ENCODE assay signal across 8 mouse cellular contexts in the genomic region with DNA sequence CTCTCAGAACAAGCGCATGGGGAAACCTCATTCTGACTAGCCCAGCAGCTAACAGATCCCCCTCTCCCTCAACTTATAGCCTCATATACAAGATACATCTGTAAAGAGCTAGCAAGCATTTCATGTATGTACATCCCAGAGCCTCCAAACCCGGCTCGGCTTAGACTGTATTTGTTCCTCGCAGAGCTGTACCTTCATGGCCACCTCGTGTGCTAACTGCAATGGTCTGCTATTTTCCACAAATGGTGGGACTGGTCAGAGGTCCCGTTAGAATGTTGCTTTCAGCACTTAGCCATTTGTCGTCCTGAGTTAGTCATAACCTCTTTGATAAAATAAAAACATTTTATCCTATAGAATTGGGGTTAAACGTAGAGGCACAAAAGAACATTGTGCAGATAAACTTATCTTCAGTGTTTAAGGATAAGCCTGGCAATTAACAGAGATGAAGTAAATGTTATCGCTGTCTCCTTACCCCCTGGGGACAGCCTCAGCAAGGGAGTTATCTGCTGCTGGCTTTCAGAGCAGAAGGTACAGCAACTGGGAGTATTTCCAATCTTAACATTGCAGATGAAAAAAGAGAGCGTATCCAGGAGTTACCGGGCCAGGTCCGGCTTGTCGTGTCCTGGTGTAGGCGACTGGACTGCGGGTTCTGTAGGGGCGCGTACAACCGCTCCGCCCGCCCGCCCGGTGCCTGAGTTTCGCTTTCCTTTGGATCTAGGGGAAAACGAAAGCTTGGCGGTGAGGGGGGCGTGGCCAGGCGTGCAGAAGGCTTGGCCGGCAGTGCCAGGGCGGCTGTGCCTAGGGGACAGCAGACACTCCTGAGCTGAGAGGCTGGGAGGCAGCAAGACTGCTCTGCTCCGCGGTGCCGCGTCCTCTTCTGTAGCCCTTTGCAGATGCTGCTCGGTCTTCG. TPM values are rescaled to one million over a fixed set of nuclear protein-coding genes. Genes with fewer than 3 reads are reported as not detected.
A peak's percentile ranks its signal among the peaks of the same experiment; 100 is the strongest.
DNase-seq lines count a peak whose midpoint lies in the region; ATAC-seq lines count a peak whose summit lies in the region.

TSS of gene Usp18 (plus strand) at position 780 of the 910 bp plus-strand sequence.

- ATAC-seq in hindbrain, embryonic 13.5 days (ENCODE audit: low FRiP score), result peak; percentile 91

- peak within 1 kb of the TSS; percentile 78 for H3K4me2 ChIP-seq in hindbrain, embryonic 13.5 days

- H3K27me3 ChIP-seq in hindbrain, embryonic 13.5 days, result peaks cover 26% of the 10 kb centered on the region

- H3K4me3 ChIP-seq in hindbrain, embryonic 13.5 days, result peak within 1 kb of the TSS; percentile 52

- DNase-seq in R1 (ENCODE audit: low read depth, low spot score), result peak; percentile 57
- DNase-seq in cerebellum, postnatal 14 days, result peak; percentile 79 to 83
- peak; percentile 41 to 65 for DNase-seq in frontal cortex, postnatal 14 days (ENCODE audit: low spot score in 2 of 2)
- DNase-seq in layer of hippocampus, postnatal 25 days (ENCODE audit: extremely low spot score in 1 of 2, low spot score in 1 of 2), result peak; percentile 30 to 59
- DNase-seq in lung, postnatal 14 days, result peak; percentile 96
- DNase-seq in ovary, postnatal 36 days (ENCODE audit: low spot score), result peak; percentile 92
- DNase-seq in thymus, postnatal 14 days, result peak; percentile 92

- peaks cover 10% of the 10 kb centered on the region for H3K4me1 ChIP-seq in hindbrain, embryonic 13.5 days (replicated peaks)

- H3K9me3 ChIP-seq in hindbrain, embryonic 13.5 days, result no peaks in the 10 kb centered on the region

- no peak within 1 kb of the TSS for H3K27ac ChIP-seq in hindbrain, embryonic 13.5 days

- H3K36me3 ChIP-seq in hindbrain, embryonic 13.5 days, result no peaks in the 10 kb centered on the region

- WGBS in hindbrain, embryonic 13.5 days, result 10% methylated on average over 35 of the region's 35 CpGs

- peak within 1 kb of the TSS; percentile 72 for H3K9ac ChIP-seq in hindbrain, embryonic 13.5 days

RNA-seq across cellular contexts. Expression of gene Usp18, which starts in this region (rescaled TPM):
- 0.96 and 1.0 TPM in 2 replicates for polyA plus RNA-seq in hindbrain, embryonic 13.5 days (2015; fragmentation: Nextera tagmentation; extraction: Ambion mirVana)
- under 1 TPM; 0.26 to 0.30 TPM for total RNA-seq in layer of hippocampus, postnatal 25 days (2021)

Comparison
In these comparisons a context has a peak if more than half of its experiments do, and no peak if none do; other contexts are left out.
1. Peak in DNase-seq in layer of hippocampus, postnatal 25 days; RNA of the gene not detected or under 1 TPM.
2. DNase-seq: peak in every context shown above with its lines; median percentile 96 in lung, postnatal 14 days; 92 in ovary, postnatal 36 days; 92 in thymus, postnatal 14 days; 81 in cerebellum, postnatal 14 days; 57 in R1; 53 in frontal cortex, postnatal 14 days; 44 in layer of hippocampus, postnatal 25 days.